Mouse (Mus musculus) testis, adult 2 months (tissue): ENCODE results near the gene Kirrel2.
"Not testable (repeated sequence)": the region's sequence is repeated elsewhere in the genome, so short reads cannot be mapped to it uniquely, and the experiment has no call there.

Source experiments
- CTCF ChIP-seq: fragments of 200-500 bp; IDR thresholded peaks from 2 replicates; pipeline ENCODE4 v1.5.1; 2012; ENCODE audit warnings: low read depth, mild to moderate bottlenecking, inconsistent platforms, low read length, moderate library complexity; ENCODE audit not compliant: control insufficient read depth, insufficient read depth, insufficient replicate concordance
- POLR2A ChIP-seq: fragments of 200-500 bp; IDR thresholded peaks from 2 replicates; pipeline ENCODE4 v1.6.1; 2012; ENCODE audit warnings: low read depth, mild to moderate bottlenecking, inconsistent platforms, low read length, moderate library complexity; ENCODE audit not compliant: control insufficient read depth

DNA sequence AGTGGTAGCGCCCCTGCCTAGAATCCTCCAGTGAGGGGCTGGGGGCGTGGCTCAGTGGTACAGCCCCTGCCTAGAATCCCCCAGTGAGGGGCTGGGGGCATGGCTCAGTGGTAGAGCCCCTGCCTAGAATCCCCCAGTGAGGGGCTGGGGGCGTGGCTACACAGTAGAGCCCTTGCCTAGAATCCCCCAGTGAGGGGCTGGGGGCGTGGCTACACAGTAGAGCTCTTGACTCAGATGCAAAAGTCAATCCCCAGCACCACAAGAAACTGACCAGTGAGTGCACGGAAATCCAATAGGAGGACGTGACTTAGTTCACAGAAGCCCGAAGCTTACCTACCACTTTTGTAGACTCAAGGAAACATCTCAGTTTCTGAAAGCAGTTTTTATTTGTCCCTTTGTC lies 18.6 kb upstream of the Kirrel2 start:
- TF ChIP-seq POLR2A, CTCF: not testable (repeated sequence)
